Mouse (Mus musculus) limb, embryonic 14.5 days (tissue): ENCODE data around the gene Inpp5d. TPM values are rescaled to one million over a fixed set of nuclear protein-coding genes. Genes with fewer than 3 reads are reported as not detected.

Source experiments
- ATAC-seq: fragments of 200-750 bp; cut with Nextera tagmentation; 2 replicates; pipeline ENCODE4 v1.8.0; 2017; ENCODE audit warnings: low read depth, moderate number of reproducible peaks, moderate TSS enrichment; ENCODE audit not compliant: low FRiP score
- DNase-seq: peaks from one replicate; pipeline ENCODE4 v3.0.0-alpha.2; 2015; ENCODE audit warnings: low spot score
- H3K27ac ChIP-seq: fragments of 300-500 bp; sonication (generic); replicated peaks from 2 replicates; pipeline ENCODE4 v1.5.1; 2014; ENCODE audit warnings: low read depth, mild to moderate bottlenecking, low read length, moderate library complexity, mixed read lengths
- H3K27me3 ChIP-seq: fragments of 300-500 bp; sonication (generic); 2 replicates; pipeline ENCODE4 v1.6.1; 2014; ENCODE audit warnings: low read length, mixed read lengths; ENCODE audit not compliant: control insufficient read depth, insufficient read depth
- H3K36me3 ChIP-seq: fragments of 300-500 bp; sonication (generic); 2 replicates; pipeline ENCODE4 v1.6.1; 2014; ENCODE audit warnings: mild to moderate bottlenecking, low read length, moderate library complexity, mixed read lengths; ENCODE audit not compliant: control insufficient read depth, insufficient read depth
- H3K4me1 ChIP-seq: fragments of 300-500 bp; sonication (generic); 2 replicates; pipeline ENCODE4 v1.6.1; 2014; ENCODE audit warnings: antibody characterized with exemption, low read length, mixed read lengths; ENCODE audit not compliant: control insufficient read depth, insufficient read depth
- H3K4me2 ChIP-seq: fragments of 300-500 bp; sonication (generic); replicated peaks from 2 replicates; pipeline ENCODE4 v1.6.1; 2014; ENCODE audit warnings: low read depth, mild to moderate bottlenecking, low read length, moderate library complexity; ENCODE audit not compliant: severe bottlenecking
- H3K4me3 ChIP-seq: fragments of 300-500 bp; sonication (generic); replicated peaks from 2 replicates; pipeline ENCODE4 v1.5.1; 2014; ENCODE audit warnings: low read length
- H3K9ac ChIP-seq: fragments of 300-500 bp; sonication (generic); 2 replicates; pipeline ENCODE4 v1.6.1; 2014; ENCODE audit warnings: mild to moderate bottlenecking, low read depth, low read length, moderate library complexity; ENCODE audit not compliant: severe bottlenecking
- H3K9me3 ChIP-seq: fragments of 300-500 bp; sonication (generic); 2 replicates; pipeline ENCODE4 v1.6.1; 2016; ENCODE audit warnings: low read length; ENCODE audit not compliant: control insufficient read depth
- POLR2A ChIP-seq: fragments of 200-500 bp; IDR thresholded peaks from 2 replicates; pipeline ENCODE4 v1.8.0; 2012; ENCODE audit warnings: inconsistent platforms, mild to moderate bottlenecking, moderate library complexity, borderline replicate concordance; ENCODE audit not compliant: insufficient read depth, insufficient read length; ENCODE audit errors: extremely low read depth
- WGBS: fragments of 180-500 bp; shearing (Covaris S2); extraction: QIAGEN DNeasy Blood & Tissue Kit; methylation state at CpG from one replicate; pipeline ENCODE4 v1.1.7; 2014; 5-methylcytosine and 5-hydroxymethylcytosine counted together
- polyA plus RNA-seq, 2 experiments: library from polyadenylated mRNA; depleted of rRNA in 1 of 2; stranded (reverse) in 1 of 2; unstranded in 1 of 2; fragments of >200 nt; fragmentation: Nextera tagmentation in 1 of 2; extraction: Ambion mirVana in 1 of 2; gene quantifications; 2 replicates each; pipeline versions ENCODE4 v1.2.1 to v1.2.3; 2012 to 2014

Inpp5d gene
- polyA plus RNA-seq, 2 experiments = 5.9 to 9.7 TPM

- H3K9ac ChIP-seq = no peak overlapping the region
- 50% methylated on average over 5 of the region's 5 CpGs for WGBS
- DNase-seq = no peak
- no peak overlapping the region for H3K4me2 ChIP-seq
- H3K36me3 ChIP-seq = no peaks in the 10 kb centered on the region
- H3K4me3 ChIP-seq = no peak overlapping the region
- H3K4me1 ChIP-seq = no peaks in the 10 kb centered on the region
- no peak for TF ChIP-seq POLR2A
- H3K9me3 ChIP-seq = no peaks in the 10 kb centered on the region
- ATAC-seq = no peak
- no peaks in the 10 kb centered on the region for H3K27me3 ChIP-seq
- no peak overlapping the region for H3K27ac ChIP-seq
These were observed 35.0 kb downstream of the Inpp5d start for GRCm38 (mm10) chr1:87655101-87655500.

- H3K4me3 ChIP-seq = no peak overlapping the region
- H3K4me2 ChIP-seq = no peak overlapping the region
- H3K9me3 ChIP-seq = no peaks in the 10 kb centered on the region
- no peak overlapping the region for H3K27ac ChIP-seq
- no peaks in the 10 kb centered on the region for H3K4me1 ChIP-seq
- no peak for DNase-seq
- H3K9ac ChIP-seq = no peak overlapping the region
- TF ChIP-seq POLR2A = no peak
- no peaks in the 10 kb centered on the region for H3K36me3 ChIP-seq
- WGBS = 67% methylated on average over 3 of the region's 3 CpGs
- H3K27me3 ChIP-seq = no peaks in the 10 kb centered on the region
- ATAC-seq = no peak
These were observed 38.0 kb downstream of the Inpp5d start for GRCm38 (mm10) chr1:87658063-87658462.

GRCm38 (mm10) chr1:87658485-87658884 is 38.4 kb downstream of the Inpp5d start:
- no peak overlapping the region for H3K4me2 ChIP-seq
- H3K27ac ChIP-seq = no peak overlapping the region
- no peak overlapping the region for H3K4me3 ChIP-seq
- no peak overlapping the region for H3K9ac ChIP-seq
- H3K36me3 ChIP-seq = no peaks in the 10 kb centered on the region
- no peaks in the 10 kb centered on the region; the same call in 1 of the 2 replicates for H3K9me3 ChIP-seq
- no peak for DNase-seq
- no peaks in the 10 kb centered on the region for H3K27me3 ChIP-seq
- no peak for ATAC-seq
- no peak for TF ChIP-seq POLR2A
- WGBS = 67% methylated on average over 2 of the region's 2 CpGs
- H3K4me1 ChIP-seq = no peaks in the 10 kb centered on the region

GRCm38 (mm10) chr1:87658937-87659617 is 39.0 kb downstream of the Inpp5d start:
- DNase-seq (no peak), ATAC-seq (no peak)
- TF ChIP-seq POLR2A = no peak
- no peak overlapping the region for H3K9ac ChIP-seq
- H3K4me2 ChIP-seq = no peak overlapping the region
- no peak overlapping the region for H3K4me3 ChIP-seq
- no peaks in the 10 kb centered on the region; the same call in 1 of the 2 replicates for H3K9me3 ChIP-seq
- 78% methylated on average over 8 of the region's 8 CpGs for WGBS
- H3K27me3 ChIP-seq = no peaks in the 10 kb centered on the region
- H3K27ac ChIP-seq = no peak overlapping the region
- H3K4me1 ChIP-seq = no peaks in the 10 kb centered on the region
- no peaks in the 10 kb centered on the region for H3K36me3 ChIP-seq

GRCm38 (mm10) chr1:87659618-87659960 is 39.5 kb downstream of the Inpp5d start:
- Histone ChIP-seq H3K4me2 (no peak overlapping the region), H3K4me3 (no peak overlapping the region), H3K4me1 (no peaks in the 10 kb centered on the region), H3K9ac (no peak overlapping the region), H3K27me3 (no peaks in the 10 kb centered on the region), H3K27ac (no peak overlapping the region), H3K36me3 (no peaks in the 10 kb centered on the region), H3K9me3 (no peaks in the 10 kb centered on the region; the same call in 1 of the 2 replicates)
- DNase-seq (no peak), ATAC-seq (no peak)
- TF ChIP-seq POLR2A = no peak
- 72% methylated on average over 4 of the region's 4 CpGs for WGBS

- DNase-seq (no peak), ATAC-seq (no peak)
- WGBS = 83% methylated on average over 1 of the region's 1 CpGs
- Histone ChIP-seq H3K4me3 (no peak overlapping the region), H3K27me3 (no peaks in the 10 kb centered on the region), H3K9ac (no peak overlapping the region), H3K27ac (no peak overlapping the region), H3K4me1 (no peaks in the 10 kb centered on the region), H3K36me3 (no peaks in the 10 kb centered on the region), H3K4me2 (no peak overlapping the region), H3K9me3 (no peaks in the 10 kb centered on the region; the same call in 1 of the 2 replicates)
- TF ChIP-seq POLR2A = no peak
These were observed 40.6 kb downstream of the Inpp5d start for GRCm38 (mm10) chr1:87660740-87661139.
